Mouse (Mus musculus) splenic B cell, adult 2 months (primary cell): ENCODE measurements around the gene Atp6v0e.

ENCODE experiments used
- DNase-seq: peaks from one replicate; pipeline ENCODE4 v3.0.0-alpha.2; 2011; ENCODE audit warnings: low read depth, low spot score
- H3K27me3 ChIP-seq: 2 replicates; pipeline ENCODE4 v1.6.1; 2012; ENCODE audit warnings: mild to moderate bottlenecking, low read length, moderate library complexity, mixed read lengths; ENCODE audit not compliant: control insufficient read depth, poor library complexity, insufficient read depth, severe bottlenecking
- H3K36me3 ChIP-seq: 2 replicates; pipeline ENCODE4 v1.6.1; 2012; ENCODE audit warnings: mild to moderate bottlenecking, low read length, moderate library complexity, mixed read lengths; ENCODE audit not compliant: control insufficient read depth, poor library complexity, insufficient read depth, severe bottlenecking

The Atp6v0e gene

DNA sequence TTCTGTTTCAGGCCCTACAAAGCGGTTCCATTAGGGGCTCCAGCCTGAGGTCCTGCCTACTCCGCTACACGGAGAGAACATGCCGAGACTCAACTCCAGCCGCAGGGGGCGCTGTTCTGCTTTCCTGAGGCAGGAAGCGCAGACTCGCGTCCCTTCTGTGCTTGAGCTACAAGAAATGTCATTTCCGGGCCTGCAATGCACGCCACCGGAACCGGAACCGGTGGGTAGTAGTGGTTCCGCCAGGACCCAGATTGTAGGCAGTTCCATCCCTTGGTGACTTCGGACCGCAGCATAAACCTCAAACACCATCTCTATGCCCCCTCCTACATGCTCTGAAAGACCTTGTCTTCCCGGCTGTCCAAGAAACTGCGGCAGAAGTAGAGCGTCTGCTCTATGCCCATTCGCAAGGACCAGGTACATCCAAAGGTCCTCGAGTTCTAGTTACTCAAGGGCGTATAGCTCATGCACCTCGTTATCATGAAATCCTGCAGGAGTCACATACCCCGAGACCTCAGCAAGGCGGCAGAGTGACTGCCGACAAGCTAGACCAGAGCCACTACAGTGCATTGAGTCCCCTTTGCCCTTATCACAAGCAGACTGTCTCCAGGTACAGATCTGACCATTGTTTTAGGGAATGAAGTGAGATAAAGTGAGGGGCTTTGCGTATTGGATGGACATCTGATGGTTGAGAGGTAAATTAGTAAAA lies at the start of gene Atp6v0e:
Gene Atp6v0e, plus strand, starts transcription at position 254 of the 706 bp plus-strand sequence.
- Histone ChIP-seq H3K36me3 (no peaks in the 10 kb centered on the region), H3K27me3 (no peaks in the 10 kb centered on the region; the same call in 1 of the 2 replicates)
- DNase-seq = peak; percentile 97

DNA sequence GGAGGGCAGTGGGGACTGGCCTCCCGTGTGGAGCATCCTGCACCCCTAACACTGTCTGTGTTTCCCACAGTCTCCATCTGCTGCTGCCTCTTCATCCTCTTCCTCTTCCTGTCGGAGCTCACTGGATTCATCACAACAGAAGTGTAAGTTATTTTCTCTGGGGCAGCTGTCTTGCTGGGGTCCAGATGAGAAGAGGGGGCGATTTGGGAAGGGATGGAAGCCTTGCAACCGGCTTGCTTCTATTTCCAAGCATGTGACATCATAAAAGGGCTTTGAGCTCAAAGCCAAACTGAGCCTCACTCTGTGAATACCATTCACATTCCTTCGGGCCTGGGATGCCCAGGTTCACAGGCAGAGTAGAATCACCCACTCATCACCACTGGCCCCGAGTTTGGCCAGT lies 48.7 kb upstream of the Atp6v0e start:
- Histone ChIP-seq H3K36me3 (no peaks in the 10 kb centered on the region), H3K27me3 (no peaks in the 10 kb centered on the region)
- no peak for DNase-seq

DNA sequence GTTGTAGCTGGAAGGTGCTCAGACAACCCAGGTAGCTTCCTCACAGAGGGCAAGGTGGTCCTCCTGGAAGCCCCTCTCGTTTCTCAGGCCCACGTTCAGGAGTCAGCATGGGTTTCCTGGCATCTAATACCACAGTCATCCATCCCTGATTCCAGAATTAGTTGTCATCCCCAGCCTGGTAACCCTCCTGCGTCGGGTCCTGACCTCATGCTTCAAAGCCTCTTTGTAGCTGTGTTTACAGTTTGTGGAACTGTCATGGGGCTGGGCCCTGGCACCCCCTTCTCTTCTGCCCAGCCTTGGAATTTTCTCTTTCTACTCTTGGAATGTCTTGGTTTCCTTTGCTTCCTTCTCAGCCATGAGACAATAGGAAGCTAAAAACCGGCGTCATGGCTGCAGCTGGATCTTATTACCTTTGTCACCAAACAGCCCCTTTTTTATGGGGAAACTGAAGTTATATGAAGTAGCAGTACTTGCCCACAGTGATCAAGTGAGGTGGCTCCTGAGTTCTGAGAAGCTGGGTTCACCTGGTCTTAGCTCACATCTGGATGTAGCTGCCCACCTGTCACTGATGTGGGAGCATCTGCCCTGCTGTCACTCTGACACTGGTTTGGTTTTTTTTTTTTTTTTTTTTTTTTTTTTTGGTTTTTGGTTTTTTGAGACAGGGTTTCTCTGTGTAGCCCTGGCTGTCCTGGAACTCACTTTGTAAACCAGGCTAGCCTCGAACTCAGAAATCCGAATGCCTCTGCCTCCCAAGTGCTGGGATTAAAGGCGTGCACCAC lies 48.1 kb upstream of the Atp6v0e start:
- DNase-seq = no peak
- no peaks in the 10 kb centered on the region for H3K27me3 ChIP-seq

DNA sequence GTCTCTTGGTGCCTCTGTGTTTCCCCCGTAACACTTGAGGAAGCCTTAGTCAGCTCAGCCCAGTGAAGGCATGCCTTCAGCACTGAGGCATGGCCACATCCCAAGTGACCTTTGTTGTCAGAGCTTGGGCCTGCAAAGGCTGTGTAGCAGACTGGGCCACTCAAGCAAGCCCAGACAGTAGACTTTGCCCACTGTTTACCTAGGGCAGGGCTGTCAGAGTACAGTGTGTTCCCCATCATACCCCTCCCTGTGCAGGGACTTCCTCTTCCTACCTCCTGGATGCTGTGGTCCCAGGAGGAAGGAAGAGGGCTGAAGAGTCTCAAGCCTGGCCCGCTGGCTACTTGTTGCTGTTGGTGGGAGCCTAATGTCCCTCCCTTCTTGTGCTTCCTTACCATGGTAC lies 46.3 kb upstream of the Atp6v0e start:
- H3K27me3 ChIP-seq = no peaks in the 10 kb centered on the region
- DNase-seq = no peak
- no peaks in the 10 kb centered on the region for H3K36me3 ChIP-seq

More for the DNA sequence above, 48.1 kb upstream of the Atp6v0e start:
- no peaks in the 10 kb centered on the region for H3K36me3 ChIP-seq

DNA sequence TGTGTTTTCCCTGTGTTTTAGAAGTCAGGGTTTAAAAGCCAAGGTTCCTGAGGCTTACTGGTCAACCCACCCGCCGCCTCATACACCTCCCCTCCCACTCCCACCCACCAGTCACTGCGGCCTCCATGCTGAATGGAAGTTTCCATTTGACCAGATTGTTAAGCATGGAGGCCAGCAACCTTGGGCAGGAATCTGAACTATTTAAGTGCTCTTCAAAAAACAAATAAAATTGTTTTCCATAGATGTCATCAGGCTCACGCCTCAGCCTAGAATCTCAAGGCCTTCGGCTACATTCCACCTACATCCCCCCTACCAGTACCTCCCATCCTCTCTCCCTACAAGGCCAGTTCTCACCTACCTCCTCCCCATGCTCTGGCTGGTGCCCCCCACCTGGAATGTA lies 44.5 kb upstream of the Atp6v0e start:
- Histone ChIP-seq H3K36me3 (no peaks in the 10 kb centered on the region), H3K27me3 (no peaks in the 10 kb centered on the region)
- no peak for DNase-seq

DNA sequence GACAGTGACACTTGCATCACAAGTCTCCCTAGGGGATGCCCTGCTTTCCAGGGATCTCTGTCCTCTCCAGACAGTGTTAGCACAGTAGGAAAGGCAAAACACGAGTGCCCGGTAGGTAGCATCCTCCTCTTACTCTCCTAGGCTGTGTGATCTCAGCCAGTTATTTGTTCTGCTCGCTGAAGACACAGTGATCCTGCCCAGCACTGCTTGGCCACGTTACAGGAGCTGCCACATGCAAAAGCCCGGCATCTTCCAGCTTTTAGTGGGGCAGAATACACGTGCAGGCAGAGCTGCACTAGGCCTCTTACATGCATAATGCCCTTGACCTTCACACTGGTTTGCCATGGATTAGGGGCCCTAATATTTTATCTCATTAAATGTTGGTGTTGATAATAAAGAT lies 43.5 kb upstream of the Atp6v0e start:
- H3K27me3 ChIP-seq = no peaks in the 10 kb centered on the region
- DNase-seq = no peak
- no peaks in the 10 kb centered on the region for H3K36me3 ChIP-seq

DNA sequence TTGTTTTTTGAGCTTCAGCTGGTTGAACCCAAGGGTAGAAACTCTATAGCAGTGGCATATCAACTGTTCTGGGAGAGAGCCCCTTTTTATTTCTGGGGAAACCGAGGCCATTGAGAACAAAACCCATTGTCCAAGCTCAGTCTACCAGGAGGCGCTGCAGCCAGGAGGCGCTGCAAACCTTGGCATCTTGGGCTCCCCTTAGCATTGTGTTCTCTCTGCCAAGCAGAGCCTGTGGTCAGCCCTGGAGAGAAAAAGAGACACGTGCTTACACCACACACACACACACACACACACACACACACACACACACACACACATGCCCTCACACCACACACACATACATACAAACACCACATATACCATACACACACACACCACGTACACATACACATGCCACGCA lies 42.7 kb upstream of the Atp6v0e start:
- no peak for DNase-seq
- Histone ChIP-seq H3K36me3 (no peaks in the 10 kb centered on the region), H3K27me3 (no peaks in the 10 kb centered on the region)

DNA sequence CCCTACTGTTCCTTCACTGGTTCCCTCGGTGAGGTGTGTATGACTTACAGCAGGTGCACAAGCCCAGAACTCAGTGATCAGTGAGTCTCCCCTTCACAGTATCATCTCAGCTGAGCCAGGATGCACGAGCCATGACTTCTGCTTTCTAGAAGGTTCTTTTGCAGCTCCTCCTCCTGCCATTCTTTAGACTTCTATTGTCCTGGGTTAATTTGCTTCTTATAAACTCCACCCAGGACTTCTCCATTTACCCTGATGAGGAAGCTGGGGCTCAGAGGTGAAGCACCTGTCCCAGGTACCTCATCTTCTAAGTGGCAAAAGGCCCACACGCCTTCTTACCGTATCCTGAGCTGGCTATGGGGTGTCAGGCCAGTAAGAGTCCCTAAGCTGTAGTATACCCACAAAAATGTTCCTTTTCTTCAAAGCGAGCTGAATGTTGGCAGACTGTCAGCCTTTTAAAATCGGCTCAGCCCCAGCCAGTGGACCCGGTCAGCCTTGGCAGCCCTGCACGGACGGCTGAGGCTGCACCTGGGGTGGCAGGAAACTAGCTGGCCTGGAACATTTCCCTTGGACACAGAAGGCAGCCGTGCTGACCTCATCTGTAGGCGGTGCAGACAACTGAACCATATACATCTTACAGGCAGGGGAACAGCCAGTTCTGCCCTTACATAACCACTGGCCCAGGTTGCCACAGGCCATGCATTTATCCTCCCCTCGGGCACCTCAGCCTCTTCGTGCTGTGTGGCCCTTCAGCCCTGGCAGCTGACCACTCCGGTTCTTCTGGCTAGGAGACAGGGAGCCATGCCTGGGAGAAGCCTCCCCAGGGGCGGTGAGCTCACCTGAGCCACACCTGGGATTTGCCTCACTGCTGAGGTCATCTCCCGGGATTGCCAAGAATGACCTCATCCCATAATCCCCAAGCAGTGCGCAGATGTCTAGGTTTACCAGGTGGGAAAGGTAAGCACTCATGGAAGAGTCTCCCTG lies 42.0 kb upstream of the Atp6v0e start:
- peak; percentile 83 for DNase-seq
- Histone ChIP-seq H3K27me3 (no peaks in the 10 kb centered on the region), H3K36me3 (no peaks in the 10 kb centered on the region; the same call in 1 of the 2 replicates)

DNA sequence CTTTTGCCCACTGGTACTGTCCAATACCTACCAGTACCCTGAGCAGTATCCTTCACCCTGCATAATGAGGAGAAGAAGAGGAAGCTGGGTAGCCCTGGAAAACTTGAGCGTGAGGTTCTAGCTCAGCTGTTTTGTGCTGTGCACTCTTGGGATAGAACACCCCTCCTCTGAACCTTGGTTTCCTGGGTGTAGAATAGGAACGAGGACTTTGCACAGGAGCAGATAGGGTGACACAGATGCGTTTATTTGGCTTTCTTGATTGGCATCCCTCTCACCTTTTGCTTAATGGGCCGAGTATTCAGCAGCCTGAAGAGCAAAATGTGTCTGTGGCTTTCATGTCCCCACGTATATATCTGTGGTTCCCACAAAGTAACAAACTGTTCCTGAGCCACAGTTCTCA lies 41.1 kb upstream of the Atp6v0e start:
- DNase-seq = no peak
- H3K27me3 ChIP-seq = no peaks in the 10 kb centered on the region
- no peaks in the 10 kb centered on the region; the same call in 1 of the 2 replicates for H3K36me3 ChIP-seq

DNA sequence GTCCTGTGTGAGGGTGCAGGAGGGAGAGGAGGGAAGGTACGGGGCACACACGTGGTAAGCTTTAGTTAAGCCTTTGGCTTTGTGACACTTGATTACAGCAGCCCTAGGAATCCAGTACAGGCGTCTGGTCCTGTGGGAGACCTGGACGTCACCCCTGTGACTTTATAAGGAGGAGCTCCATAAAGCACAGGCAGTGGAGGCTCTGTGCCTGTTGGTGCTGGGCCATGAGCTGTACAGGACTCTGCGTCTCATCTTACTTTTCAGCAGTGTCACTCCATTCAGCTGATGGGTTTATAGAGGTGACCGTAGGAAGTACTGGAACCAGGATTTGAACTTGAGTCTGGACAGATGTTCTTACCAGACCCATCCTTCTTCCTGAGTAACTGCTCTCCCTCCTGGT lies 39.0 kb upstream of the Atp6v0e start:
- Histone ChIP-seq H3K27me3 (no peaks in the 10 kb centered on the region), H3K36me3 (no peaks in the 10 kb centered on the region; the same call in 1 of the 2 replicates)
- no peak for DNase-seq

DNA sequence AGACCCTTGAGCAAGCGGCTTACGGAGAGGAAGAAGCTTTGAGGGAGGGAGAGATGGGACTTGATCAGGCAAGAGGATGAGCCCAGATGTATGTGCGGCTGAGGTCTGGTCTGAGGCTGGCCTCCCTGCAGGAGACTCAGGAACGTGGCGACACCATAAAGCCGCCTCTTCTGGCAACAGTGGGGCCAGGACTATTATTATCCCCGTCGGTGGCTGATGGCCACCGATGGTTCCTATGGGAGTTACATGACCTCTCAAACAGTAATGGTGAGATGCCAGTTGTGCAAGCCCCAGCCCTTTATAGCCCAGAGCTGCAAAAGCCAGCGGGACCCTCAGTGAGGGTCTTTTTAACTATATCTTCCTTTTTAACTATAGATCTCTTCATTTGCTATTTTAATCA lies 38.0 kb upstream of the Atp6v0e start:
- no peak for DNase-seq

DNA sequence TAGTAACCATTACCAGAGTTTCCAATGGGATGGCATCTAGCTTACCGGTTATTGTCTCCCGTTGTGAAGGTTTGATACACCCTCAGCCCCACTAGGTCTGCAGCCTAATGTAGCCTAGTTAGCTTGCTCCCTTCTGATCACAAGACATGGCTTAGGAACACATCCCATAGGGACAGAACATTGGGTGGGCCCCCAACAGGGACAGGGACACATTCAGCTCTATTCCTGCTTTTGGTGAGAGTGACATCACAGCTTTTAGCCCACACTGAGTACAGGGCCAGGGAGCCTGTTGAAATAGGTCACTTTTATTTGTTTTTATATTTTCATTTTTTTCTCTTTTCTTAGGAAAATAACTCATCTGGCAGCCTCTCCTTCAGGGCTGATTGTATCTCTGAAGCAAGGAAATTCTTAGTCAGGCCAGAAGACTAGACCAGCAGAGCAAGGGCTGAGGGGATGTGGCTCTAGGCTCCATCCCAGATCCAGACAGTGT lies 37.5 kb upstream of the Atp6v0e start:
- Histone ChIP-seq H3K27me3 (no peaks in the 10 kb centered on the region), H3K36me3 (no peaks in the 10 kb centered on the region; the same call in 1 of the 2 replicates)
- no peak for DNase-seq

More for the DNA sequence above, 38.0 kb upstream of the Atp6v0e start:
- Histone ChIP-seq H3K27me3 (no peaks in the 10 kb centered on the region), H3K36me3 (no peaks in the 10 kb centered on the region; the same call in 1 of the 2 replicates)

DNA sequence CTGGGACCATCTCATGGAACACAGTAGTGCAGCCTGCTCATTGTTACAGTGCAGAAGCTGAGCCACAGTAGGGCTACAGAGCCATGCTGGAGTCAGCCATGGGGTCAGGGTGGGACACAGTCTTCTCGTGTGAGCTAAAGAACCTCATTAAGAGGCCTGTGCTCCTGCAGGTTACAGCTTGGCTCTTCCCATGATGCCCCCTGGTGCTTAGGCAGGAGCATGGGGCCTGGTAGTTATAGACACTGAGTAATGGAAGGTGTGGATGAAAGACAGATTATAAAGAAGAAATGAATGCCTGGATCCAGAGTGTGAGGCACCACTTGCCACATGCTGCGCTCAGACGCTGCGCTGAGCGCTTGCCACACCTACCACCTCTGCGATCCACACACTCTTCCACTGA lies 34.6 kb upstream of the Atp6v0e start:
- Histone ChIP-seq H3K36me3 (no peaks in the 10 kb centered on the region; the same call in 1 of the 2 replicates), H3K27me3 (no peaks in the 10 kb centered on the region)
- DNase-seq = no peak

DNA sequence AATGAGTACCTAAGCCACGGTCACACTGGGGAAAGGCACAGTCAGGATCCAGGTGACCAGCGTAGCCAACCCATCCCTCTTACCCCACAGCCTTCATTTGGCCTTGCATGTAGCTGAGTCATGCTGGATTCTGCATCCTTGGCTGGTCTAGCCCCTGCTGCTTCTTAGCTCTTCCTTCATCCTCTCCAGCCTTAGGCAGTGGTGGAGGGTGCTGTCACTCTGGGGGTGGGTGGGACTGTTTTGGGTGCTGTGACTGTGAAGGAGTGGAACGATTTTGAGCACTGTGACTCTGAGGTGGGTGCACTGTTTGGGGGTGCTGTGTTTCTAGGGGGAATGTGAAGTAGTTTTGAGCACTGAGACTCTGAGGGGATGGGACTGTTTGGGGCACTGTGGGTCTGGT lies 34.1 kb upstream of the Atp6v0e start:
- H3K36me3 ChIP-seq = no peaks in the 10 kb centered on the region; the same call in 1 of the 2 replicates
- no peaks in the 10 kb centered on the region for H3K27me3 ChIP-seq
- no peak for DNase-seq
